Mouse (Mus musculus) olfactory bulb, adult 2 months (tissue): ENCODE measurements around the gene Lcorl.

Experiments used
- CTCF ChIP-seq: fragments of 200-500 bp; IDR thresholded peaks from 2 replicates; pipeline ENCODE4 v1.5.1; 2012; ENCODE audit warnings: low read depth, mild to moderate bottlenecking, low read length, moderate library complexity; ENCODE audit not compliant: insufficient read depth
- POLR2A ChIP-seq: fragments of 200-500 bp; IDR thresholded peaks from 2 replicates; pipeline ENCODE4 v1.6.1; 2012; ENCODE audit warnings: mild to moderate bottlenecking, low read depth, low read length, moderate library complexity; ENCODE audit not compliant: insufficient read depth

DNA sequence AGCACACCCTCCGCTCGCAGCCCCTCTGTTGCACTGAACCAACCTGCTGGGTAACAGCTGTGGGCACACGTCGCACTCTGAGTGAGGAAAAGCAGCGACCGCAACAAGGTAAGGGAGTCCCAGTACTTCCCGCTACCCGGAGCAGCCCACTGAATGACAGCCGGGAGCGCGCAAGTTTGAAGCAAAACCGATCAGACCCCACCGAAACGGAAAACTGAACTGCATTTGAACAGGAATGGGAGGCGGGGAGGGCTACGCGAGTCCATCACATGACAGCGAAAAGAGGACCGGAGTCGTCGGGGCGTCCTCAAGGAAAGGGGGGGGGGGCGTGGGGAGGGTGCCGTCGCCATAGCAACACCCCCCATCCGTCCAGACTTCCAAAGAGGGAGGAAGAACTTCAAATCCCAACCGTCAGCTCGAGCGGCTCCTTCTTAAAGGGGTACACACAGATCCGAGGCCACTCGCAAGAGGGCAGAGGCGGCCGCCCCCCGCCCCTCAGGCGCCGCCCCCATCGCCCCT, 1.1 kb downstream of the Lcorl start:
- peak; percentile 11; the same call in 1 of the 2 replicates for TF ChIP-seq CTCF
- no peak for TF ChIP-seq POLR2A
